Mouse (Mus musculus) CH12.LX (cell line): Measurements from ENCODE around the gene Amh.

ENCODE experiments used
- BHLHE40 ChIP-seq: IDR thresholded peaks from 2 replicates; pipeline ENCODE4 v1.6.1; 2011; ENCODE audit warnings: mild to moderate bottlenecking, low read depth, low read length, improper control_type of control experiment
- CTCF ChIP-seq, 2 experiments: IDR thresholded peaks in 1 of 2; conservative IDR thresholded peaks in 1 of 2; 2 replicates each; pipeline ENCODE4 v1.5.1; 2011 to 2012; ENCODE audit warnings: low read depth in 2 of 2, low read length in 2 of 2, improper control_type of control experiment in 1 of 2, inconsistent platforms in 1 of 2, mild to moderate bottlenecking in 1 of 2, moderate library complexity in 1 of 2
- EP300 ChIP-seq: IDR thresholded peaks from 2 replicates; pipeline ENCODE4 v1.6.1; 2011; ENCODE audit warnings: low read length, improper control_type of control experiment
- JUND ChIP-seq: conservative IDR thresholded peaks from 2 replicates; pipeline ENCODE4 v1.6.1; 2011; ENCODE audit warnings: low read depth, low read length, improper control_type of control experiment
- KAT2A ChIP-seq: IDR thresholded peaks from 2 replicates; pipeline ENCODE4 v1.6.1; 2012; ENCODE audit warnings: low read length, improper control_type of control experiment, inconsistent platforms; ENCODE audit not compliant: insufficient replicate concordance
- MEF2A ChIP-seq: IDR thresholded peaks from 2 replicates; pipeline ENCODE4 v1.6.1; 2014; ENCODE audit warnings: low read depth, mild to moderate bottlenecking, inconsistent platforms, low read length, improper control_type of control experiment, borderline replicate concordance
- NELFE ChIP-seq: IDR thresholded peaks from 2 replicates; pipeline ENCODE4 v1.6.1; 2011; ENCODE audit warnings: low read depth, low read length, improper control_type of control experiment
- POLR2A ChIP-seq: IDR thresholded peaks from 2 replicates; pipeline ENCODE4 v1.6.1; 2011; ENCODE audit warnings: low read depth, mild to moderate bottlenecking, improper control_type of control experiment, low read length
- POLR2AphosphoS2 ChIP-seq: IDR thresholded peaks from 2 replicates; pipeline ENCODE4 v1.6.1; 2011; ENCODE audit warnings: low read depth, low read length, improper control_type of control experiment
- TBP ChIP-seq: conservative IDR thresholded peaks from 2 replicates; pipeline ENCODE4 v1.6.1; 2011; ENCODE audit warnings: low read depth, low read length, improper control_type of control experiment
- USF1 ChIP-seq: IDR thresholded peaks from 2 replicates; pipeline ENCODE4 v1.6.1; 2014; ENCODE audit warnings: low read depth, mild to moderate bottlenecking, inconsistent platforms, low read length, improper control_type of control experiment
- ZKSCAN1 ChIP-seq: IDR thresholded peaks from 2 replicates; pipeline ENCODE4 v1.6.1; 2012; ENCODE audit warnings: low read depth, inconsistent platforms, low read length, improper control_type of control experiment, borderline replicate concordance

DNA sequence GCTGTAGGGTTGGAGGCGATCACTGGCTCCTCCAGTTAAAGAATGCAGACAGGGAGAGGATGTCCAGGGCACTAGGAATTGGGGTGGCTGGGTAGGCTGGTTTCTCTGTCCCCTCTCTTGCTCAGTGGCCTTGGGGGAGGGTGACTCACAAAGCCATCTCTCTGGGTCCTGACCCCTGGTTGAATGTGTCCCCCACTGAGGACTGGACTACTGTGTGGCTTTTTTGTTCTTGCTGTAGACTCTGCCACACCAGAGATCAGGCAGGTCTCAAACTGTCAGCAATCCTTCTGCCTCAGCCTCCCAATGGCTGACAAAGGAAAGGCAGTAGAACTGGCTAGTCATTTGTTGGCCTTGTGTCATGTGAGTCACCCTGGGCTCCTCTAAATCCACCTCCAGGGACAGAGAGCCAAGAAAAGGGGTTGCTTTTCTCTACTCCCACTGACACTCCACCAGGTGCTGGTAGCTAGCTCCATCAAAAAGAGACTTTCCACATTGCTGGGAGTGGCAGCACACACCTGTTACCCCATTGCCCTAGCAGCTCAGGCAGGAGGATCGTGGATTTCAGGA, 33.4 kb downstream of the Amh start:
- TF ChIP-seq EP300 (no peak), CTCF (conservative IDR thresholded peaks at IDR 0.05 in 1 of 2, IDR thresholded peaks at IDR 0.05 in 1 of 2; ENCODE audit: low read depth in 2 of 2, low read length in 2 of 2) (no peak), POLR2A (no peak), MEF2A (no peak), TBP (no peak), BHLHE40 (no peak), JUND (no peak), KAT2A (no peak), POLR2AphosphoS2 (no peak), USF1 (no peak), NELFE (no peak), ZKSCAN1 (no peak)
